Mouse (Mus musculus) thymus, postnatal 36 days (tissue): Measurements from ENCODE around the gene Ntrk1.

Source experiments
- DNase-seq, 2 experiments: peaks; one replicate each; pipeline ENCODE4 v3.0.0; 2022; ENCODE audit warnings: mixed read lengths in 2 of 2

Ntrk1 gene

GRCm38 (mm10) chr3:87785626-87786214 is 9.2 kb downstream of the Ntrk1 start:
- no peak for DNase-seq

GRCm38 (mm10) chr3:87785156-87785555 is 9.8 kb downstream of the Ntrk1 start:
- no peak for DNase-seq

GRCm38 (mm10) chr3:87783282-87784023 is 11.5 kb downstream of the Ntrk1 start:
- DNase-seq = no peak

GRCm38 (mm10) chr3:87779086-87779485 is 15.9 kb downstream of the Ntrk1 start:
- DNase-seq = no peak

GRCm38 (mm10) chr3:87778283-87778682 is 16.7 kb downstream of the Ntrk1 start:
- no peak for DNase-seq

- no peak for DNase-seq
Observed at GRCm38 (mm10) chr3:87771088-87771487, 23.9 kb downstream of the Ntrk1 start.

- peak; percentile 29 to 36 for DNase-seq
Observed at GRCm38 (mm10) chr3:87770280-87770679, 24.7 kb downstream of the Ntrk1 start.

GRCm38 (mm10) chr3:87769506-87769905 is 25.5 kb downstream of the Ntrk1 start:
- no peak for DNase-seq

GRCm38 (mm10) chr3:87768844-87769243 is 26.1 kb downstream of the Ntrk1 start:
- DNase-seq = peak; percentile 77 to 79

GRCm38 (mm10) chr3:87768431-87768830 is 26.5 kb downstream of the Ntrk1 start:
- DNase-seq = no peak

GRCm38 (mm10) chr3:87767764-87768163 is 27.2 kb downstream of the Ntrk1 start:
- DNase-seq = no peak

- DNase-seq = no peak
Observed at GRCm38 (mm10) chr3:87766284-87766667, 28.7 kb downstream of the Ntrk1 start.

- no peak for DNase-seq
Observed at GRCm38 (mm10) chr3:87765631-87766283, 29.2 kb downstream of the Ntrk1 start.

GRCm38 (mm10) chr3:87765091-87765490 is 29.9 kb downstream of the Ntrk1 start:
- peak; percentile 72 to 82 for DNase-seq

- DNase-seq = no peak
Observed at GRCm38 (mm10) chr3:87764506-87764905, 30.5 kb downstream of the Ntrk1 start.

GRCm38 (mm10) chr3:87763683-87764289 is 31.2 kb downstream of the Ntrk1 start:
- DNase-seq = peak in 1 of 2 experiments; percentile 25

GRCm38 (mm10) chr3:87763202-87763601 is 31.8 kb downstream of the Ntrk1 start:
- no peak for DNase-seq

GRCm38 (mm10) chr3:87761408-87762375 is 33.3 kb downstream of the Ntrk1 start:
- no peak for DNase-seq

GRCm38 (mm10) chr3:87758641-87759040 is 36.3 kb downstream of the Ntrk1 start:
- DNase-seq = no peak

- DNase-seq = no peak
Observed at GRCm38 (mm10) chr3:87756488-87756887, 38.5 kb downstream of the Ntrk1 start.

- peak; percentile 82 to 87 for DNase-seq
Observed at GRCm38 (mm10) chr3:87755964-87756363, 39.0 kb downstream of the Ntrk1 start.

- no peak for DNase-seq
Observed at GRCm38 (mm10) chr3:87753829-87754228, 41.1 kb downstream of the Ntrk1 start.
